Mouse (Mus musculus): ENCODE data around the gene Tbc1d4. TPM values are rescaled to one million over a fixed set of nuclear protein-coding genes. Genes with fewer than 3 reads are reported as not detected.
A peak's percentile ranks its signal among the peaks of the same experiment; 100 is the strongest.

Tbc1d4 gene
- polyA plus RNA-seq, 1 experiment from 2014 or later = 8.5 TPM

DNA sequence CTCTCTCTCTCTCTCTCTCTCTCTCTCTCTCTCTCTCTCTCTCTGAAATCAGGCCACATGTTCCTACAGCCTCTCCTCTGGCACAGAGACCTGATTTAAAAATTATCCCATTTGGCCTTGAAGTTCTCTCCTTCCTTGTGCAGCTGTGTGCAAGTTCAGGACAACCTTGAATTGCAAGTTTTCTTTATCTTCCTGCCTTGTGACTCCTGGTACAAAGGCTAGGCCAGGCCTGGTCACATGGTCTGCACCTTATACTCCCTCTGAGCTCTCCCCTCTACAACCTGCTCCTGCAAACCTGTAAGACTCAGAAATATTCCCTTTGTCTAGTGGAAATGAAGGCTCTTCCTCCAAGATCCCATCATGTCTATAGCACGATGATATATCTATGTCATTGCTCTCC is 36.0 kb upstream of the Tbc1d4 start:
- no peaks in the 10 kb centered on the region for H3K27me3 ChIP-seq (replicated peaks; ENCODE audit: insufficient read depth, low read length)
- H3K9ac ChIP-seq (replicated peaks; ENCODE audit: low read depth) = no peak overlapping the region
- H3K4me3 ChIP-seq (ENCODE audit: low read depth, low read length) = no peak overlapping the region
- no peak overlapping the region for H3K4me2 ChIP-seq (replicated peaks; ENCODE audit: low read depth, low read length)
- DNase-seq (ENCODE audit: low spot score) (no peak), ATAC-seq (no peak)
- H3K9me3 ChIP-seq (ENCODE audit: low read length) = no peaks in the 10 kb centered on the region
- H3K27ac ChIP-seq (ENCODE audit: low read length) = no peak overlapping the region
- TF ChIP-seq CTCF (IDR thresholded peaks at IDR 0.05) (no peak), EP300 (IDR thresholded peaks at IDR 0.05) (no peak)
- WGBS = 80% methylated on average over 1 of the region's 1 CpGs
- no peaks in the 10 kb centered on the region for H3K4me1 ChIP-seq (ENCODE audit: insufficient read depth, low read depth, low read length)
- no peaks in the 10 kb centered on the region for H3K36me3 ChIP-seq (ENCODE audit: insufficient read depth, low read length)

DNA sequence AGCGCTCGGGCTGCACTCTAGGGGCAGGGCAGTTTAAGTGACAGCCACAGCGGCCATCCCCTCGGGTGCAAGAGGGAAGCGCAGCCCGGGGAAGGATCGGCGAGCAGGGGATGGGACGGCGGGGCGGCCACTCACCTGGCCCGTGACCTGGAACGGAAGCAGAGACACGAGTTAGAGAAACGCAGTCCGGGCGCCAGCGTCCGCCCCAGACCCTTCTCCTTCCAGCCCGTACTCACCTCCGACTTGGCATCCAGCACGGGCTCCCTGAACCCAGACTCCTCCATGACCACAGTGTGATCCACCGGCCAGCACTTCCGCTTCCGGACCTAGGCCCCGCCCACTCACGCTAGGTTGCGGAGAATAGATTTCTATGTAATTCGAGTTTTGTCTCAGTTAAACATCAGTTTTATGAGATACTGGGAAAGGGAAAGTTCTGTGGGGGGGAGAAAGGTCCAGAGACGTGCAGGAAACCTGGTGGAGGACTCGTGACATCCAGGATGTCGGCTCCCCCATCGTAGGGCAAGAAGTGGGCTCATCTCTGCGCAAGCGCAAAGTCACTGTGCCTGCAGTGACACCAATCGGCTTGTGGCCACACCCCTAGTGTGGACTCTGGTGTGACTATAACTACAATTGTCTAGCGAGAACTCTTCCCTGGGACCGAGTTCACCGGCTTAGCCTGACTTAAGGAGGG is 31.3 kb upstream of the Tbc1d4 start, which contains the start of gene Commd6:
Gene Commd6 (minus strand): TSS at position 534 of the 691 bp plus-strand sequence.
- peak within 1 kb of the TSS; percentile 87 for H3K4me3 ChIP-seq (ENCODE audit: low read depth, low read length)
- no peaks in the 10 kb centered on the region for H3K4me1 ChIP-seq (ENCODE audit: insufficient read depth, low read depth, low read length)
- peak within 1 kb of the TSS; percentile 78 for H3K27ac ChIP-seq (ENCODE audit: low read length)
- 0 out of 2 replicates have a peak, but pooled peaks have one; percentile 10 for TF ChIP-seq EP300 (IDR thresholded peaks at IDR 0.05)
- peak; percentile 42 for TF ChIP-seq CTCF (IDR thresholded peaks at IDR 0.05)
- DNase-seq (ENCODE audit: low spot score) (peak; percentile 96), ATAC-seq (peak; percentile 97)
- H3K9ac ChIP-seq (replicated peaks; ENCODE audit: low read depth) = peak within 1 kb of the TSS; percentile 58
- H3K4me2 ChIP-seq (replicated peaks; ENCODE audit: low read depth, low read length) = peak within 1 kb of the TSS; percentile 69
- WGBS = 1% methylated on average over 39 of the region's 39 CpGs
- no peaks in the 10 kb centered on the region for H3K9me3 ChIP-seq (ENCODE audit: low read length)
- no peaks in the 10 kb centered on the region for H3K27me3 ChIP-seq (replicated peaks; ENCODE audit: insufficient read depth, low read length)
- H3K36me3 ChIP-seq (ENCODE audit: insufficient read depth, low read length) = no peaks in the 10 kb centered on the region

GRCm38 (mm10) chr14:101637381-101637780 is 28.4 kb upstream of the Tbc1d4 start:
- Histone ChIP-seq H3K36me3 (ENCODE audit: insufficient read depth, low read length) (peaks cover 8% of the 10 kb centered on the region; the same call in 1 of the 2 replicates), H3K27ac (ENCODE audit: low read length) (no peak overlapping the region), H3K9ac (replicated peaks; ENCODE audit: low read depth) (no peak overlapping the region), H3K9me3 (ENCODE audit: low read length) (no peaks in the 10 kb centered on the region), H3K4me3 (ENCODE audit: low read depth, low read length) (no peak overlapping the region), H3K4me2 (replicated peaks; ENCODE audit: low read depth, low read length) (no peak overlapping the region), H3K27me3 (replicated peaks; ENCODE audit: insufficient read depth, low read length) (no peaks in the 10 kb centered on the region), H3K4me1 (ENCODE audit: insufficient read depth, low read depth, low read length) (no peaks in the 10 kb centered on the region)
- ATAC-seq (no peak), DNase-seq (ENCODE audit: low spot score) (no peak)
- TF ChIP-seq CTCF (IDR thresholded peaks at IDR 0.05) = no peak
- 91% methylated on average over 6 of the region's 6 CpGs for WGBS

GRCm38 (mm10) chr14:101635765-101636164 is 26.8 kb upstream of the Tbc1d4 start:
- WGBS = 100% methylated on average over 1 of the region's 1 CpGs
- DNase-seq (ENCODE audit: low spot score) (no peak), ATAC-seq (no peak)
- Histone ChIP-seq H3K27ac (ENCODE audit: low read length) (no peak overlapping the region), H3K9ac (replicated peaks; ENCODE audit: low read depth) (no peak overlapping the region), H3K4me1 (ENCODE audit: insufficient read depth, low read depth, low read length) (no peaks in the 10 kb centered on the region), H3K27me3 (replicated peaks; ENCODE audit: insufficient read depth, low read length) (no peaks in the 10 kb centered on the region), H3K9me3 (ENCODE audit: low read length) (no peaks in the 10 kb centered on the region), H3K4me3 (ENCODE audit: low read depth, low read length) (no peak overlapping the region), H3K36me3 (ENCODE audit: insufficient read depth, low read length) (peaks cover 15% of the 10 kb centered on the region; the same call in 1 of the 2 replicates), H3K4me2 (replicated peaks; ENCODE audit: low read depth, low read length) (no peak overlapping the region)
- peak; percentile 44 for TF ChIP-seq CTCF (IDR thresholded peaks at IDR 0.05)
- TF ChIP-seq EP300 (IDR thresholded peaks at IDR 0.05) = no peak

- H3K4me1 ChIP-seq (ENCODE audit: insufficient read depth, low read depth, low read length) = no peaks in the 10 kb centered on the region
- no peak for TF ChIP-seq CTCF (IDR thresholded peaks at IDR 0.05)
- TF ChIP-seq EP300 (IDR thresholded peaks at IDR 0.05) = no peak
- H3K36me3 ChIP-seq (ENCODE audit: insufficient read depth, low read length) = peaks cover 15% of the 10 kb centered on the region; the same call in 1 of the 2 replicates
- DNase-seq (ENCODE audit: low spot score) (no peak), ATAC-seq (no peak)
- H3K27ac ChIP-seq (ENCODE audit: low read length) = no peak overlapping the region
- no peak overlapping the region for H3K4me3 ChIP-seq (ENCODE audit: low read depth, low read length)
- H3K4me2 ChIP-seq (replicated peaks; ENCODE audit: low read depth, low read length) = no peak overlapping the region
- no peak overlapping the region for H3K9ac ChIP-seq (replicated peaks; ENCODE audit: low read depth)
- no peaks in the 10 kb centered on the region for H3K27me3 ChIP-seq (replicated peaks; ENCODE audit: insufficient read depth, low read length)
- no peaks in the 10 kb centered on the region for H3K9me3 ChIP-seq (ENCODE audit: low read length)
- 87% methylated on average over 2 of the region's 2 CpGs for WGBS
Observed at GRCm38 (mm10) chr14:101630548-101630947, 21.6 kb upstream of the Tbc1d4 start.

- Histone ChIP-seq H3K27me3 (replicated peaks; ENCODE audit: insufficient read depth, low read length) (no peaks in the 10 kb centered on the region), H3K9me3 (ENCODE audit: low read length) (no peaks in the 10 kb centered on the region), H3K4me3 (ENCODE audit: low read depth, low read length) (no peak overlapping the region), H3K4me2 (replicated peaks; ENCODE audit: low read depth, low read length) (no peak overlapping the region), H3K27ac (ENCODE audit: low read length) (no peak overlapping the region), H3K9ac (replicated peaks; ENCODE audit: low read depth) (no peak overlapping the region), H3K4me1 (ENCODE audit: insufficient read depth, low read depth, low read length) (no peaks in the 10 kb centered on the region), H3K36me3 (ENCODE audit: insufficient read depth, low read length) (no peaks in the 10 kb centered on the region)
- TF ChIP-seq CTCF (IDR thresholded peaks at IDR 0.05) = no peak
- TF ChIP-seq EP300 (IDR thresholded peaks at IDR 0.05) = no peak
- DNase-seq (ENCODE audit: low spot score) (no peak), ATAC-seq (no peak)
- WGBS = 87% methylated on average over 5 of the region's 5 CpGs
Observed at GRCm38 (mm10) chr14:101617680-101618079, 8.7 kb upstream of the Tbc1d4 start.

All from lung, postnatal 0 days (tissue).